Mouse (Mus musculus) intestine, embryonic 16.5 days (tissue): ENCODE data around the gene Gm21188. TPM values are rescaled to one million over a fixed set of nuclear protein-coding genes. Genes with fewer than 3 reads are reported as not detected.

Experiments used
- polyA plus RNA-seq: library from polyadenylated mRNA; unstranded; fragments of >200 nt; fragmentation: Nextera tagmentation; extraction: Ambion mirVana; gene quantifications from 2 replicates; pipeline ENCODE4 v1.2.1, GENCODE M21; 2015

Gm21188 gene
- polyA plus RNA-seq, 1 experiment from 2014 or later = not detected

Other genes starting within 250 kb of the Gm21188 start
- gene AF067063, start 222.0 kb downstream of the Gm21188 start, polyA plus RNA-seq = not detected in 2 replicates
- gene D13Ertd608e, start 216.2 kb downstream of the Gm21188 start, polyA plus RNA-seq = not detected in 2 replicates
- gene Tcstv1, start 157.4 kb downstream of the Gm21188 start, polyA plus RNA-seq = not detected in 2 replicates
- gene Gm21761, start 122.9 kb downstream of the Gm21188 start, polyA plus RNA-seq = not detected in 2 replicates
- not detected in 2 replicates for gene B020031M17Rik, start 101.4 kb downstream of the Gm21188 start, polyA plus RNA-seq
- gene Gm36079, start 25.2 kb downstream of the Gm21188 start, polyA plus RNA-seq = not detected in 2 replicates
- not detected in 2 replicates for gene Gm20767, start 88.1 kb upstream of the Gm21188 start, polyA plus RNA-seq
- gene Gm21818, start 120.2 kb upstream of the Gm21188 start, polyA plus RNA-seq = not detected in 2 replicates
- not detected in 2 replicates for gene Gm21762, start 163.8 kb upstream of the Gm21188 start, polyA plus RNA-seq
- not detected in 2 replicates for gene Gm21731, start 186.9 kb upstream of the Gm21188 start, polyA plus RNA-seq
- gene AF067061, start 210.9 kb upstream of the Gm21188 start, polyA plus RNA-seq = not detected in 2 replicates
- 0.48 and 0.80 TPM in 2 replicates for gene BC147527, start 248.2 kb upstream of the Gm21188 start, polyA plus RNA-seq